Mouse (Mus musculus) liver, adult (tissue): ENCODE measurements around the gene Tdrd9.

Experiments used
- GATA4 ChIP-seq: IDR thresholded peaks from 2 replicates; pipeline ENCODE4 v1.6.1; 2014; ENCODE audit warnings: mild to moderate bottlenecking, low read length; ENCODE audit not compliant: insufficient replicate concordance

Tdrd9 gene

GRCm38 (mm10) chr12:111995161-111995560 lies 23.8 kb downstream of the Tdrd9 start:
- no peak for TF ChIP-seq GATA4

GRCm38 (mm10) chr12:111999735-112000134 lies 28.4 kb downstream of the Tdrd9 start:
- TF ChIP-seq GATA4, result no peak

- TF ChIP-seq GATA4, result no peak
Observed at GRCm38 (mm10) chr12:112001223-112001622, 29.9 kb downstream of the Tdrd9 start.

- no peak for TF ChIP-seq GATA4
Observed at GRCm38 (mm10) chr12:112012511-112013270, 41.3 kb downstream of the Tdrd9 start.

- no peak for TF ChIP-seq GATA4
Observed at GRCm38 (mm10) chr12:112013271-112013801, 42.0 kb downstream of the Tdrd9 start.

GRCm38 (mm10) chr12:112016346-112016745 lies 45.0 kb downstream of the Tdrd9 start:
- no peak for TF ChIP-seq GATA4

- TF ChIP-seq GATA4, result no peak
Observed at GRCm38 (mm10) chr12:112023306-112023705, 51.9 kb downstream of the Tdrd9 start.

GRCm38 (mm10) chr12:112024581-112025310 lies 53.4 kb downstream of the Tdrd9 start:
- no peak for TF ChIP-seq GATA4

- no peak for TF ChIP-seq GATA4
Observed at GRCm38 (mm10) chr12:112025457-112025856, 54.1 kb downstream of the Tdrd9 start.

GRCm38 (mm10) chr12:112025907-112026645 lies 54.7 kb downstream of the Tdrd9 start:
- TF ChIP-seq GATA4, result no peak

GRCm38 (mm10) chr12:112027408-112027807 lies 56.0 kb downstream of the Tdrd9 start:
- TF ChIP-seq GATA4, result no peak

GRCm38 (mm10) chr12:112033409-112033975 lies 62.1 kb downstream of the Tdrd9 start:
- no peak for TF ChIP-seq GATA4

GRCm38 (mm10) chr12:112038441-112038840 lies 67.1 kb downstream of the Tdrd9 start:
- no peak for TF ChIP-seq GATA4

GRCm38 (mm10) chr12:112039169-112039568 lies 67.8 kb downstream of the Tdrd9 start:
- no peak for TF ChIP-seq GATA4

- TF ChIP-seq GATA4, result no peak
Observed at GRCm38 (mm10) chr12:112042681-112043080, 71.3 kb downstream of the Tdrd9 start.
